Mouse (Mus musculus) adrenal gland, postnatal 14 days (tissue): ENCODE results near the gene Tstd3. TPM values are rescaled to one million over a fixed set of nuclear protein-coding genes. Genes with fewer than 3 reads are reported as not detected.

ENCODE experiments used
- DNase-seq: peaks from one replicate; pipeline ENCODE4 v3.0.0; 2021; ENCODE audit warnings: mixed read lengths
- long read RNA-seq, 2 experiments: library from polyadenylated mRNA; stranded (forward); transcript quantifications; one replicate each; pipeline ENCODE4 v2.0.0; 2021
- total RNA-seq: library from RNA; stranded (reverse); gene quantifications from 2 replicates; pipeline ENCODE4 v1.2.3, GENCODE M21; 2021

The Tstd3 gene
- 13.4 and 13.7 TPM in 2 replicates for total RNA-seq
- long read RNA-seq, experiment 1, transcript Tstd3-201 (4 exons, 1,588 nt), result major isoform, 24 of 28 reads
- long read RNA-seq, experiment 1, partial matches to known transcripts, result 0 of 28 reads
- long read RNA-seq, experiment 1, other reads (novel, unspliced or antisense), result 4 of 28 reads
- long read RNA-seq, experiment 2, transcript Tstd3-201 (4 exons, 1,588 nt), result major isoform, 19 of 20 reads
- long read RNA-seq, experiment 2, partial matches to known transcripts, result 1 of 20 reads
- long read RNA-seq, experiment 2, other reads (novel, unspliced or antisense), result 0 of 20 reads

DNA sequence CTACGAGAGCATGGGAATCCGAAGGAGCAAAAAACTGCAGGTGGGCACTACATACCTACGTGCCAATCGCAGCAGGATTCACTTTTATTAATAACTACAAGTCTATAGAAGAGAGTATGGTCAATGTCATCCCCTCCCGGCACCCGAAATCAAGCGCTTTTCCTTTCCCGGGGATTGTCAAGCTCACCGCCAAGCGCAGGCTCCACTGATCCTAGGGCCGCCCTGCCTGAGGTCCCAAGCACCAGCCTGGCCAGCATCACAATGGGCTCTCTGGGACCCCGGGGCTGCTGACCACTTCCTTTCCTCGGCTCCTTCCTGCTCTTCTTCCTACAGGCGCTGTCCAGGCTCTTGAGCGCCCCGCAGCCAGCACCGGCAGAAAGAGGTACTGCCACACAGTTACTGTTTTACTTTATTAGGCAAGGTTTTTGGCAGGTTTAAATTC, at the start of gene Tstd3, which contains the start of gene Usp45:
Gene Tstd3 (minus strand): TSS at position 350 of the 442 bp plus-strand sequence.
Gene Usp45 (plus strand): TSS at position 294 of the 442 bp plus-strand sequence.
- peak; percentile 85 for DNase-seq

GRCm38 (mm10) chr4:21814029-21814428, 47.0 kb upstream of the Tstd3 start:
- peak; percentile 37 for DNase-seq

DNA sequence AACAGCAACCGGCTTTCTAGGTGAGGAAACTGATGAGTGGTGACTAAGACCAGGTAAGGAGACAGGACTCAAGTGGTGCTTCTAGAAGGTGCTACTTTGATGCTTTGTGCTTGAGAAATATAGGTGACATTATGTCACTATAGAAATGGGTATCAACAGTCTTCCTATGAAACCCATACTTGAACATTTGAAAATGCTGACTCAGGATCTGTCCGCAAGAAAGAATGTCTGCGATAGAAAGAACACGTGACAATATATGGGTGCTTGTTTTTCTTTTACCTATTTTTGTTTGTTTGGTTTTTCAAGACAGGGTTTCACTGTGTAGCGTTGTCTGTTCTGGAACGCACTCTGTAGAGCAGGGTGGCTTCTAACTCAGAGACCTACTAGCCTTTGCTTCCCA, 45.6 kb upstream of the Tstd3 start:
- DNase-seq, result no peak

GRCm38 (mm10) chr4:21810608-21811007, 43.6 kb upstream of the Tstd3 start:
- no peak for DNase-seq

GRCm38 (mm10) chr4:21807204-21807603, 40.2 kb upstream of the Tstd3 start:
- DNase-seq, result no peak

- no peak for DNase-seq
Observed at GRCm38 (mm10) chr4:21801620-21802019, 34.6 kb upstream of the Tstd3 start.

- DNase-seq, result no peak
Observed at GRCm38 (mm10) chr4:21801013-21801412, 34.0 kb upstream of the Tstd3 start.

DNA sequence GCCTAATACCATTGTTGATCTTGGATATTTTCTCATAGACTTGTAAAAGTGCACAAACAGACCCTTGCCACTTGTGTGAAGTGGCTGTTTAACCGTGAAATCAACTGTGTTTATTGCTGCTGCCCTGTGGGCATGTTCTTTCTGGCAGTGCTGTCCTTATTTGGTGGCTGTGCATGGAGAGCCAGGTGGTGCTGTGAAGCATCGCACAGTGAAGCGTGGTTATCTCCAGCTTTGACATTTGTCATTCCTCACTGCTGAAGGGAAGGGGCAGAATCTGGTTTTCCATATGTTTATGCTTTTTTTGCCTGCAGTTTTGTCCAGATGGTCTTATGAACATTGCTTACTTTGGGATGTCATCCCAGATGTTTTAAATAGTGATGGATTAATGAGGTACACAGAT, 26.6 kb upstream of the Tstd3 start:
- DNase-seq, result no peak

GRCm38 (mm10) chr4:21789836-21790235, 22.8 kb upstream of the Tstd3 start:
- no peak for DNase-seq

GRCm38 (mm10) chr4:21788903-21789302, 21.9 kb upstream of the Tstd3 start:
- DNase-seq, result no peak

GRCm38 (mm10) chr4:21786268-21786667, 19.3 kb upstream of the Tstd3 start:
- DNase-seq, result no peak

- DNase-seq, result no peak
Observed at GRCm38 (mm10) chr4:21780816-21781726, 14.1 kb upstream of the Tstd3 start.

- DNase-seq, result no peak
Observed at GRCm38 (mm10) chr4:21776946-21777265, 9.9 kb upstream of the Tstd3 start.

GRCm38 (mm10) chr4:21776091-21776945, 9.3 kb upstream of the Tstd3 start:
- DNase-seq, result peak; percentile 97

GRCm38 (mm10) chr4:21772306-21772705, 5.3 kb upstream of the Tstd3 start:
- DNase-seq, result no peak

DNA sequence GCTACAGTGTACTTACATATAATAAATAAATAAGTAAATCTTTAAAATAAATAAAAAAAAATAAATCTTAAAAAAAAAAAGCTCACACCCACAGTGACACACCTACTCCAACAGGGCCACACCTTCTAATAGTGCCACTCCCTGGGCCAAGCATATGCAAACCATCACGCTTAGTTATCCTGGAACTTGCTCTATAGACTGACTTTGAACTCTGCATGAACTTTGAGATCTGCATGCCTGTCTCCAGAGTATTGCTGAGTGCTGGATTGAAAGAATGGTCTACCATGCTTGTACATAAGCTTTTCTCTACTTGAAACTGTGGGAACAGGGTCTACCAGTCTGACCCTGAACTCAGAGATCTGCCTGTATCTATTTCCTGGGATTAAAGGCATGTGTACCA, 4.1 kb upstream of the Tstd3 start:
- DNase-seq, result no peak

- no peak for DNase-seq
Observed at GRCm38 (mm10) chr4:21766171-21766862, 695 bp downstream of the Tstd3 start.

GRCm38 (mm10) chr4:21763827-21764226, 3.2 kb downstream of the Tstd3 start:
- no peak for DNase-seq

GRCm38 (mm10) chr4:21761416-21762160, 5.4 kb downstream of the Tstd3 start:
- no peak for DNase-seq

- no peak for DNase-seq
Observed at GRCm38 (mm10) chr4:21758860-21759259, 8.2 kb downstream of the Tstd3 start.
